Mouse (Mus musculus) ES-CJ7 (cell line): ENCODE measurements around the gene Mgat5.
A peak's percentile ranks its signal among the peaks of the same experiment; 100 is the strongest.

ENCODE experiments used
- DNase-seq: peaks from one replicate; pipeline ENCODE4 v3.0.0; 2011; ENCODE audit warnings: low read depth, low spot score

Mgat5 gene

DNA sequence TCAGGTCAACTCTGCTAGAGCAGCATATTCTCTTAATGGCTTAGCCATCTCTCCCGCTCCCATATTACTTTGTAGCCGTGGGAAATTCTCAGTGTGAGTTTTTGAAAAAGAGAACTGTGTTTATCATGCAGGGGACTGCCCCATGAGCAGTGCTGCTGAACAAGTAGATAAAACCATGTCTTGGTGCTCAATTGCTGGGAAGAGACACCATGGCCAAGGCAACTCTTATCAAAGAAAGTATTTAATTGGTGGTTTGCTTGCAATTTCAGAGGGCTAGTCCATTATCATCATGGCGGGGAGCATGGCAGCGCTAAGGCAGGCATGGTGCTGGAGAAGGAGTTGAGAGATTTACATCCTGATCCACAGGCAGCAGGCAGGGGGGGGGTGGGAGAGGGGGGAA is 54.9 kb downstream of the Mgat5 start:
- no peak for DNase-seq

DNA sequence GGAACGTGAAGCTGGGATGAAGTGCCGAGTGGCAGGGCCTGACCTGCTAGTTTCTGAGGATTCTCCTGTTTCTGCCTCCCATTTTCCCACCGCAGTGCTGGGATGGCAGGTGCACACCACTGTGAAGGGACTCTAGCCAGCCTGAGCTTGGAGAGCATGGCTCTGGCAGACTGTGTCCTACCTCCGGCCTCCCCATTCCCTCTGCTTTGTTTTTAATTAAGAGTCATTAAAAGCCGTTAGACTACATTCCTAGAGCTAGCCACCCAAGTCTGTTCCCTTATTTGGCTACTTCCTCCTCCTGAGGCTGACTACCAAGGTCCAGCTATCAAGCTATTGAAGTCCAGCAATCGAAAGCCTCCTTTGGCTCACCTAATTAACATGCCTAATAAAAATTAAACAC is 56.2 kb downstream of the Mgat5 start:
- no peak for DNase-seq

DNA sequence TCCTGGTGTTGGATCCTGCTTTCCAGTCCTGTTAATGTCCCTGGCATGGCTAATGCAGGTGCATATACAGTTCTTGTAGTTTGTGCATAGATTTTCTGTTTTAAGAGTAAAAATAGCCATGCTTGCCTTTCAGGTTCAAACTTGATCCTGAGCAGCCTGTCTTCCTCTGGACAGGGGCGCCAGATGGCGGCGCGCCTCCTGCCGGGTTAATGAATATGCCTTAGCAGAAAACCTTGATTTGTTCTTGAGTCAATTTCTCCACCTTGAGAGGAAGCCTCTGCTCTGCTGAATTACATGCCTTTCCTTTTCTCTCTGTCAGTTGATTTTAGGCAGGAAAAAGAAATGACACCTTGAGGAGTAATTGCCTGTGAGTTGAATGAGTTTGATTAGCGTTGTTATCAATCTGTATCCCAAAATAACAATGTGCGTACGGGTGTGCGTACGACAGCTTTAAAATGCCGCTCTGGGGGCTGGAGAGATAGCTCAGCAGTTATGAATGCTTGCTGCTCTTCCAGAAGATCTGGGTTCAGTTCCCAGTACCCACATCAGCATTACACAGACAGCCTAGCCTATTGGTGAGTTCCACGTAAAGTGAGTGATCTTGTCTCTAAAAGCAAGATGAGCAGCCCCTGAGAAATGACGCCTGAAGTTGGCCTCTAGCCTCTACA is 57.5 kb downstream of the Mgat5 start:
- no peak for DNase-seq

DNA sequence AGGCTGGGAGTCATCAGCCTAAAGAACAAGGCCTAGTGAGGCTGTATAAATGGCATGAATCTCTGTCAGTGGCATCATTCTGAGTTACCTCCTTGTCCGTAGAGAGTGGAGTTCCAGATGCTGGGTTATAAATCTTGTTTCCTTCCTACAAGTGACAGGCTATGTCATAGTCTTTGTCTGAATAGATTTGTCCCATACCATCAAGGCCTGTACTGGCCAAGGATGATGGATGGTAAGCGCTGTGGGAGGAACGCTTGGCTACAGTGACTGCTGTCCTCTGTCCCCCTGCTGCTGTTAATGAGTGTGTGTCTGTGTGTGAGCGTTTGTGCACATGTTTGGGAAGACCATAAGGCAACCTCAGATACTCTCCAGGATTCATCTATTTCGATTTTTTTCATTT is 63.2 kb downstream of the Mgat5 start:
- no peak for DNase-seq

DNA sequence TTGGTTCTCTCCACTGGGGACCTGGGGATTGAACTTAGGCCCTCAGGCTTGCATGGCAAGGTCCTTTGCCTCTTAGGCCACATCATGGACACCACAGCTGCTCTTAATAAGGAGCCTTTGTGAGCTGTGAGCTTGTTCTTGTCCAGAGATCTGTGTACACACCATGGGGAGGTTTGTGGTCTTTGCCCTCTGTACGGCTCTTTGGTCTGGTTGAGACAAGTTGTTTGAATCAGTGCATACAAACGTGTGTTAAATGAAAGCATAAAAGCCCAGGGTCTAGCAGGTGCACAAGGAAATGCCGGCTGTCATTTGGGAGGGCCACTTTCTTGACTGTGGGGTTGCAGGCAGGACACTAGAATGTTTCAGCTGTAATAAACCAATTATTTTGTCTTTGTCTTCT is 64.5 kb downstream of the Mgat5 start:
- no peak for DNase-seq

DNA sequence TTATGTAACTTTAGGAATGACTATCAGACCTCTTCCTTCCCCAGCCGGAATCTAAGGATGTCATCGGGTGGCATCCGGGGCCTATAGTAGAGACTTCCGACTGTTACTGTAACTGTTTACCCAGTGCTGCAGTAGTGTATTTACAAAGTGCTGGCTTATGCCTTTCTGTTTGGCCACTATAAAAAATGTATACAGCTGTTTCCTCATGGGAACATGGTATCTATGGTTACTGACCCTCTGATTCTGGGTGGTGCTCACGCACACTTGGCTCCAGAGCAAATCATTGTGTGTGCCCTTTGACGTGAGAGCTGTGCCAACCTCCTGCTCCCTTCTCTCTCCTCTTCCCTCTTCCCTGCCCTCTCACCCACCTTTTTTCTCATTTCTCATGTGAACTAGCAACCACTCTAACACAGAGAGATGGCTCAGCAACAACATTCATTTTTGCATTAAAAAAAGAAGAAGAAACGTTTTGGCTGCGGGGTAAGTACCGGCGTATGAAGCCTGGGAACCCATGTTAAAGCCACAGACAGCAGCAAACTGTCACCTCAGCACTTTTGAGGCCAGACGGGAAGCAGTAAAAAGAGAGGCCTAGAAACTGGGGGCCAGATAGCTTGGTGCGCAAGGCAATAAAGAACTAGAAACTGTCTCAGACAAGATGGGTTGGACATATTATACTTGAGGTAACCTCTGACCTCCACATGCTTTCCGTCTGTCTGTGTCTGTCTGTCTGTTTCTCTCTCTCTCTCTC is 65.6 kb downstream of the Mgat5 start:
- DNase-seq, result no peak

DNA sequence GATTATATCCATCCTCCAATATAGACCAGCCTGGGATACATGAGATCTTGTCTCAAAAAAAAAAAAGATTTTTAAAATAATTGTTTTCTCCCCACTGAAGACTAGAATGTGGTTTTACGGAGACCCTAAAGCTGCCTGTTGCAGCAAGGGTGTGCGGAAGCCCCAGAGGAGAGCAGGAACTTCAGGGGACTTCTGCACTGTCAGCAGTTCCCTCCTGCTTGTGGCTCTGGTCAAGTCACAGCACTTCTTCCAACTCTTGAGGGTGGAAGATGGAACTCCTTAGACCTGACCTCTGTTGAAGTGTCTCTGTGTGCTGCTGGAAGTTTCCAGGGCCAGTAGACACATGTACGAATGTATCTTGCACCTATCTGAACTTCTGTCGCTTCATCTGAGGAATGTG is 66.3 kb downstream of the Mgat5 start:
- no peak for DNase-seq

DNA sequence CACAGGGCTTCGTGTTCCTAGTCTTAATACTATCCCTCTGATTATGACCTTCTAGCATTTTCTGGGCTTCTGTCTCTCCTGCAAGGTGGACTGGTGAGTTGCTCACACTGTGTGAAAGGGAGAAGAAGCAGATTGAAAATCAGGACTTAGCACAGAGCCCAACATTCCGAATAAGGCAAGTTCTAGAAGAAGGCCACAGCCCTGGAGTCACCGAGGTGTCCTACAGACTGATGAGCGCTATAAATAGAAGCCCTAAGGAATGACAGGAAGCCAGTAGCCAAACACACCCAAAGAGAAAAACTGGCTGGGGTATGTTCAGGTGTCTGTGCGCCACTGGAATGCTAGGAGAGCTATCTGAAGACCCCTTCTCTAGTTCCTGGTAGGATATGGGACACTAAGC is 68.5 kb downstream of the Mgat5 start:
- DNase-seq, result no peak

DNA sequence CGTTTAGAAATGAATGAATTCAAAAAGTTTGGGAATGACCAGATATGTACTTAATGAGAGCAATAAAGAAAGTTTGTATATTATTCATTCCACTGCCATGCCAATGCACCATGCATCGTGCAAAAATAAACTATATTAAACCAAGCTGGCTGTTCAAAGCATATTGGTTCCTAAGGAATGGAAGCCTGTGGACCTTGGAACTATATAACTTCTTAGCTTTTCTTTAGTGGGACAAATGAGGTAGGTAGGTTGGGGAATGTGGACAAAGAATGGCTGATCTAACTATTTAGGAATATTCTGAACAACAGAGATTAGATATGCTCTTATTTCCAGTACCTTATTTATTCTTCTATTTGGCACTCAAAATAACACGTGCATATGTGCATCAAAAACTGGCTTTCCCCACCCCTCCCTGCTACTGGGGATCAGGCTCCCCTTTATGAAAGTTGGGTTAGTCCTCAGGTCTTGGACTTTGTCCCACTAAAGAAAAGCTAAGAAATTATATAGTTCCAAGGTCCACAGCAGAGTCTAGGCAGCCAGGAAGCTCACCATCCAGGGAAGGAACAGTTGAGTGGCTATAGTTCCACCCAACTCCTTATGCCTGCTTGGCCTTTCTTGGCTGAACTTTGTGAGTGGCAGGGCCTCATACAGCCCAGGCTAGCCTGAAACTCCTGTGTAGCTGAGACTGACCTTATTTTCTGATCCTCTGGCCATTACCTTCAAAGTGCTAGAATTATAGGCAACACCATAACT is 70.9 kb downstream of the Mgat5 start:
- no peak for DNase-seq

DNA sequence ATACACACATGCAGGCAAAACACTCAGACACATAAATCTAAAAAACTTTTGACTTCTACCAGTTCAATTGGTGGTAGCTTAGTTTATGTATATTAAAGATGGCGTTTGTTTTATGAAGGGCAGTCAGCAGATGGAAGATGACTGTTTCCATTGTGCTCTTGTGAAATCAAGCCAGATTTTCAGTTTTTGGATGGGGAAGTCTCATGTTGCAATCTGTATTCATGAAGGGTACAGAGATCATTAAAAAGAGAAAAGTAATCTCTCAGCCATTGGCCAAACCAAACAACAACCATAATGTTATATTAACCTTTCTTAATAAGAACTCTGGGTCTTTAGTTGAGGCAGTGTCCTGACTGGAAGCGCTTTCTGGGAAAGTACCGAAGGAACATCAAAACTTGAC is 73.3 kb downstream of the Mgat5 start:
- no peak for DNase-seq

DNA sequence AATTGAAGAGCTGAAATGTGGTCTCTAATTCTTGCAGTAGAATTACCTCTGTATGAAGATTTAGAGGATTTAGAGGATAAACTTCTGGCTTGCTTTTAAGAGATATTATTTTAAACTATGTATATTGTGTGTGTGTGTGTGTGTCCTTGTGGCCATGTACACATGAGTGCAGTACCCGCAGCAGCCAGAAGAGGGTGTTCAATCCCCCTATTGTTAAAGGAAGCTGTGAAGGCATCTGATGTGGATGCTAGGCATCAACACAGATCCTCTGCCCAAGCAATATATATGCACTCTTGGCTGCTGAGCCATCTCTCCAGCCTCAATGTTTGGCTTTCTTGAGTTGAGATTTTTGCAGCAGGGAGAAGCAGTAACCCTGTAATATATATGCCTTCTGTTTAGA is 75.4 kb downstream of the Mgat5 start:
- peak; percentile 52 for DNase-seq

DNA sequence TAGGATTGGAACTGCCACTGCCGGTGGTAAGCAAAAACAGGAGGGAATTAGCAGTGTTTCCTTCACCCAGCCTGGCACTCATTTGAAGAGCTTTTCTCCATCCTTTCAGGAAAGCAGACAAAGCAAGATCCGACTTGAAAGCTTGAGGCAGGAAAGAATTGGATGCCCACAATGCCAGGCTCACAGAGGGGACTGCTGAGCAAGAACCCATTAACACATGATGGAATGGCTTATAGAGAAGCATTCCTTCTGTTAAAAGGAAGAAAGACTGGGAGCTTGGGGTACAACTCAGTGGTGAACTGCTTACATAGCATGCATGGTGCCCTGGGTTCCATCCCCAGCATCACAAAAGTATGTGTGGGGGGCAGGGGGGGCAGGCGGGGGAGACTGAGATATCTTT is 80.2 kb downstream of the Mgat5 start:
- DNase-seq, result no peak

DNA sequence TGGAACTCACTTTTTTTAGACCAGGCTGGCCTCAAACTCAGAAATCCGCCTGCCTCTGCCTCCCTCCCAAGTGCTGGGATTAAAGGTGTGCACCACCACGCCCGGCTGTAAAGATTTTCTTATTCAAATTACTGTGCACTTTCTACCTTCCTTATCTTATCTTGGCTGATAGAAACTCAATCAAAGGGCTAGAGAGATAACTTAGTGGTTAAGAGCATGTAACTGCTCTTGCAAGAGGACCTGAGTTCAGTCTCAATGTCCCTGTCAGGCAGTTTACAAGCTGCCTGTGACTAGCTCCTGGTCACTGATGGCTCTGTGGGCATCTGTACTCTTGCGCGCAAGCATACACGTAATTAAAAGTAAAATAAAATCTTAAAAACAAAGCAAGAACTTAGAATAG is 82.7 kb downstream of the Mgat5 start:
- no peak for DNase-seq

DNA sequence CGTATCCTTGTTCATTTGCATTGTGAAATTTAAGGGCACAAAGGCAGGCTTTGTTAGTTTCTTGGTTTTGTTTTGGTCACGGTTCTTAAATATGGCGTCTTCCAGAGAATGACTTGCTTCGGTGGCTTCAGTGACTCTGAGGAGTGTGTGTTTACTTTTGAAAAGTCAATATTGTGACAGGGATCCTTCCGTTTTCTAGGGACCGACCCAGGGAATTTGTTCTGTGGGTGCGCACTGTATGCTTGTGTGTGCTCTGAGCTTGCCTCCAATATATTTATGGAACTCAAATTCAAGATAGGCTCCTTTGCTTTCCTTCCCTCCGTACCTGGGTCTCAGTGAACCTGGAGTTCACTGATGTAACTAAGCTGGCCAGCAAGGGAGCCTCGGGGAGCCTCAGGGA is 86.1 kb downstream of the Mgat5 start:
- no peak for DNase-seq

DNA sequence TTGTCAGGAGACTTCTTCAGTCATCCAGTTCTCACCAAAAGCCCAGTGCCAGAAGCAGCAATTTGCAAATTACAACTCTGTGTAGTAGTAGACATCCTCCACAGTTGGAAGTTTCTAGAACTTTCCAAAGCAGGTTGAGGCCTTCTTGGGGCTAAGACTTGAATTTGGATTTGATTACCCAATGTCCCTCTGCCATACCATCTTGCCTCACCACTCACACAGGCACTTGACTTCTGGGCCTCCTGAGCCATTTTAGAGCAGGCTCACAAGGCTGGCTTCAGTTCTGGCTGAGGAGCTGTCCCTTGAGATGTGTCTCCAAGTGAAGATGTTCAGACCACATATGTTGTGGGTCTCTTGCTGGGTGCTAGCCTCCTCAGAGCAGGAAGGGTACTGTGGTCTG is 86.9 kb downstream of the Mgat5 start:
- DNase-seq, result no peak

DNA sequence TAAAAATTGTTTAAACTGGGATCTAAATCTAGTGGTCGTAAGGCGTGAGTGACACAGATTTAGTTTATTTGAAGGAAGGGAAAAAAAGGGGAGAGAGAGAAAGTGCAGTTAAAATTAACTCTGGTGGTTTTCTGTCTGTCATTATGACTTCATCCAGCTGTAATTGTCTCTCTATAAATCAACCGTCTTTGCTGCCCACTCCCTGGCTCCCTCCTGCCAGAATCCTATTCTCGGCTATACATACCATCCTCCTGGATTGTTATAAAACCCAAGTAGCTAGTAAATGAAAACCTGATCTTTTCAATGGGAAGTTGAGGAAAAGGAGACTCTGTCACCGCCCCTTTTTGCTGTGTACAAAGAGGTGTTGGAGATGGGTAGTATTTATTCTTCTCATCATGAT is 88.5 kb downstream of the Mgat5 start:
- no peak for DNase-seq

DNA sequence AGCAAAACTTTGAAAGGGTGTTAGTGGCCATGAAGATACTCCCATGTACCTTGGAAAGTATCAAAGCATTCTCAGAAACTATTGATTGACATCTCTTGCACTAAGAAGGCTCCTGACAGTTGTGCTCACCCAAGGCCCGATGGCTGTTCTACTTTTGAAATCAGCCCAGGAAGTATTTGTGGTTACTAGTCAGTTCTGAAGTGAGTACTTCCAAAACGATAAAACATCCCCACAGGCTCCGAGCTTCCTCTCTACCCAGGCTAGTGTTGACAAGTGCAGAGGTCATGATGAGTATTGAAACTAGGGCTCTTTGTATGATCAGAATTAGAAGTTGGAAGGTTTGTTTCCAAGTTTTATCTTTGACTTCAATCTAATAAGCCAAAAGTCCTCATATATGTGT is 92.0 kb downstream of the Mgat5 start:
- DNase-seq, result no peak

DNA sequence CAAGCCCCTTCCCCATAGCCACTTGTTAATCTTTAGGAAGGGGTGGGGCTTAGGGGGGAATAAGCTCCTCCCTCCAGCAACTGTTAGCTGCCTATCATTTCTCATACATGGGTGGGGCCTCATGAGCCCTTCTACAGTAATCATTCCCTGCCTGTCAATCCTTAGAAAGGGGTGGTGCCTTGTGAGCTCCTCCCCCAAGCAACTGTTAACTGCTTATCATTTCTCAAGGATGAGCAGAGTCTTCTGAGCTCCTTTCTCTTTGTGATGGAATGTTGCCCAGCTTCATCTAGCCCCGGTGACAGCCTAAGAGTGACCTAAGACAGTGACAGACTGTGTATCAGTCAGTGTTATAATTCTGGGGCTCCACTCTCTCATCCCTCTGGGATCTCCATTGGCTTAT is 95.0 kb downstream of the Mgat5 start:
- no peak for DNase-seq

DNA sequence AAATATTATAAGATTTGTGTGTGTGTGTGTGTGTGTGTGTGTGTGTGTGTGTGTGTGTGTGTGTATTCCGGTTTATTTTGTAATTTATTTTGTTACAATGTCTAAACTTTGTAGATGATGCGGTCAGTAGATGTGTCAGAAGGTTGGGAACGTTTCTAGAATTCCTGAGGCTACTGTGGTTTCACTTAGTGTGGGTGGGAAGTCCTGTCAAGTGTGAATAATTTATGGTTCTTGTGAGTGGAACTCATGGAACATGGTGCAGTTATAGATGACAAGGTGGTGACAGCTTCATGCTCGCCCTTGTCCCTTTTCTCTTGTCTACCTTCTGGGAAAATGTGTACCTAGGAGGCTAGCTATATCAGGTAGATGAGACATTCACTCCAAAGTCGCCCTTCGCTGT is 96.2 kb downstream of the Mgat5 start:
- no peak for DNase-seq

DNA sequence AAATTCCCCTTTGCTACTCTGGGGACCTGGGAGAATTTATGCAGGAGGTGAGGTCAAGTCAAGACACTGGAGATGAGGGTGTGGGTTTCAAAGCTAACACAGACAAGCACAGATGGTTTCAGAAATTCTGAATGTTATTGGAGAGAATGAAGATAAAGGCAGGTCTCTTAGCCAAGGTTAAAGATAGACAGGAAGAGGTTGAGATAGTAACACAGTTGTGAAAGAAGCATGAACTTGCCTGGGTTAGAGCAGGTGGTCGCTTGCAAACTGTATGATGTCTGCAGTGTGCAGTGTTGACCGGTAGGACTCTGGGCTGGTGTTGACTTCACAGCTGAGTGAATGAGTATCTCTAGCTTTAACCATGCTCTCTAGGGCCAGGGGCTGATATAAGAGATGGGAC is 97.8 kb downstream of the Mgat5 start:
- DNase-seq, result no peak

DNA sequence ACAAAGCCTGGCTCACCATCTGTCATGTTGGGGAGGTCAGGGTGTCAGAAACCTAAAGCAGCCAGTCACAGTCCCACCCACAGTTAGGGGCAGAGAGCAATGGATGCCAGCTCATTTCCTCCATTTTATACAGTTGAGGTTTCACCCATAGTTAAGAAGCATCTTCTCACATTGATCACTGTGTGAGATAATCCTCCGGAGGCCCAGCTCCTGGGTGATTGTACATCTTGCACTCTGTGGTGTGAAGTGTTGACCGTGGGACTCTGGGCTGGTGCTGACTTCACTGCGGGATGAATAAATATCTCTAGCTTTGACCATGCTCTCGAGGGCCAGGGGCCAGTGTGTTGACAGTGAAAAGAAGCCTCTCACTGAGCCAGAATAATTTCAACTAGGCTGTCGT is 99.0 kb downstream of the Mgat5 start:
- no peak for DNase-seq

DNA sequence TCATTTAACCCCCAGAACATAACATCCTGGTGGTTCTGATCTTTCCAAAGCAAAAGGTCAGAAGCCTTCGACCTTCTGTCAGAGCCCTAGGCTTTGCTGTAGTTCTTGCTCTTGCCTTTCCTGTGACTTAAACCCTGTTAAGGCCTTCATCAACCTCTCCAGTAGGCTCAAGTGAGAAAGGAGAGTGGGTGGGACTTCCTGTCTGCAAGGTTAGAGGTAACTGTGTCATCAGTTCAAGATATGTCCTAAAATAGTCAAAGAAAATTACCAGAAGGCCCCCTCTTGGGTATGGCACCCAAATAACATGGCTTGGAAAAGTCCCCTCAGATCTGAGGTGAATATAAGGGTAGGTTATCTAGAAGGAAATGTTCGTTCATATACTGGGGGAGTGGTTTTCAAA is 99.5 kb downstream of the Mgat5 start:
- no peak for DNase-seq

DNA sequence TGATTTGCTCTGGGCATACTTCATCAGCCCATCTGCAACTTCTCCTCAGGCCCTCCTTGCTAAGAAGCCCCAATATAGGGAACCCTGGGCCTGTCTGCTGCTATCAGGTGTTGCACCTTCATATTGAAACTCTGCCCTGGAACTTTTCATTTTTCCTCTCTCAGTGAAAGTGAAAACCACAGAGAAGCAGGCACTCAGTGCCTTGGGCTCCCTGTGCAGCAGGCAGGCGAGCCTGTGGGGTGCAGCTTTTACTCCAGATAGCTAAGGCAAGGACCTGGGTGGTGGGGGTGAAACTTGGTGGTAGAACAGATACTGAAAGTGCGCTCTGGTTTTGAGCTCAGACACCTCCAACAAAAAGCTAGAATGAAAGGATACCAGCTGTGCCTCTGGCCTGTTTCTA is 100.8 kb downstream of the Mgat5 start:
- DNase-seq, result no peak
